Mouse (Mus musculus): ENCODE measurements at regions not wholly inside any gene's neighbourhood (a gene's known extent, or its start where the extent isn't known, plus 50 kb on each side); places are given as distances from the start of the nearest gene placed in this dataset.

- ATAC-seq (replicated peaks in 1 of 2; ENCODE audit: insufficient read depth in 1 of 2, low FRiP score in 2 of 2, low TSS enrichment in 1 of 2, low read depth in 1 of 2, poor library complexity in 2 of 2, severe bottlenecking in 2 of 2) = peak; percentile 53 to 73; a peak in 3 of 4 replicates
Measured at GRCm38 (mm10) chr17:93067850-93068249, 131.0 kb upstream of the Adcyap1 start.

GRCm38 (mm10) chr17:93068489-93068888 is 130.3 kb upstream of the Adcyap1 start:
- no peak for ATAC-seq (replicated peaks in 1 of 2; ENCODE audit: insufficient read depth in 1 of 2, low FRiP score in 2 of 2, low TSS enrichment in 1 of 2, low read depth in 1 of 2, poor library complexity in 2 of 2, severe bottlenecking in 2 of 2)

GRCm38 (mm10) chr17:93084048-93084447 is 114.8 kb upstream of the Adcyap1 start:
- no peak for ATAC-seq (replicated peaks in 1 of 2; ENCODE audit: insufficient read depth in 1 of 2, low FRiP score in 2 of 2, low TSS enrichment in 1 of 2, low read depth in 1 of 2, poor library complexity in 2 of 2, severe bottlenecking in 2 of 2)

GRCm38 (mm10) chr17:93104516-93104915 is 94.3 kb upstream of the Adcyap1 start:
- no peak for ATAC-seq (replicated peaks in 1 of 2; ENCODE audit: insufficient read depth in 1 of 2, low FRiP score in 2 of 2, low TSS enrichment in 1 of 2, low read depth in 1 of 2, poor library complexity in 2 of 2, severe bottlenecking in 2 of 2)

GRCm38 (mm10) chr17:93140003-93140402 is 58.8 kb upstream of the Adcyap1 start:
- ATAC-seq (replicated peaks in 1 of 2; ENCODE audit: insufficient read depth in 1 of 2, low FRiP score in 2 of 2, low TSS enrichment in 1 of 2, low read depth in 1 of 2, poor library complexity in 2 of 2, severe bottlenecking in 2 of 2) = no peak

- ATAC-seq (replicated peaks in 1 of 2; ENCODE audit: insufficient read depth in 1 of 2, low FRiP score in 2 of 2, low TSS enrichment in 1 of 2, low read depth in 1 of 2, poor library complexity in 2 of 2, severe bottlenecking in 2 of 2) = peak; percentile 56 to 58; a peak in 2 of 4 replicates
Measured at GRCm38 (mm10) chr17:93141125-93141524, 57.7 kb upstream of the Adcyap1 start.

Data from hematopoietic stem cell, adult 5-6 weeks (primary cell).